Mouse (Mus musculus): ENCODE results near the gene Plekhh2. TPM values are rescaled to one million over a fixed set of nuclear protein-coding genes. Genes with fewer than 3 reads are reported as not detected.

Gene Plekhh2
- polyA plus RNA-seq, 1 experiment from 2014 or later = 2.6 TPM

GRCm38 (mm10) chr17:84646477-84646876 lies 134.8 kb downstream of the Plekhh2 start:
- ATAC-seq (ENCODE audit: extremely low read depth, insufficient number of reproducible peaks, low FRiP score, low TSS enrichment) = no peak
- 60% methylated on average over 2 of the region's 2 CpGs for WGBS

GRCm38 (mm10) chr17:84647630-84648029 lies 135.9 kb downstream of the Plekhh2 start:
- no peak for ATAC-seq (ENCODE audit: extremely low read depth, insufficient number of reproducible peaks, low FRiP score, low TSS enrichment)
- H3K4me1 ChIP-seq = peaks cover 33% of the 10 kb centered on the region
- H3K27ac ChIP-seq (replicated peaks) = no peak overlapping the region
- H3K27me3 ChIP-seq (replicated peaks) = no peaks in the 10 kb centered on the region
- 72% methylated on average over 4 of the region's 4 CpGs for WGBS
- H3K9ac ChIP-seq = no peak overlapping the region
- no peak overlapping the region for H3K4me3 ChIP-seq
- no peaks in the 10 kb centered on the region for H3K36me3 ChIP-seq
- no peaks in the 10 kb centered on the region for H3K9me3 ChIP-seq
- H3K4me2 ChIP-seq = no peak overlapping the region

More at GRCm38 (mm10) chr17:84646477-84646876, 134.8 kb downstream of the Plekhh2 start:
- H3K4me2 ChIP-seq = no peak overlapping the region
- H3K36me3 ChIP-seq = no peaks in the 10 kb centered on the region
- no peak overlapping the region for H3K9ac ChIP-seq
- H3K9me3 ChIP-seq = no peaks in the 10 kb centered on the region
- no peaks in the 10 kb centered on the region for H3K27me3 ChIP-seq (replicated peaks)
- peaks cover 31% of the 10 kb centered on the region for H3K4me1 ChIP-seq
- H3K4me3 ChIP-seq = no peak overlapping the region
- H3K27ac ChIP-seq (replicated peaks) = no peak overlapping the region

GRCm38 (mm10) chr17:84650302-84651017 lies 138.8 kb downstream of the Plekhh2 start:
- no peaks in the 10 kb centered on the region for H3K27me3 ChIP-seq (replicated peaks)
- no peak overlapping the region for H3K4me3 ChIP-seq
- ATAC-seq (ENCODE audit: extremely low read depth, insufficient number of reproducible peaks, low FRiP score, low TSS enrichment) = no peak
- peaks cover 8% of the 10 kb centered on the region for H3K4me1 ChIP-seq
- no peak overlapping the region for H3K4me2 ChIP-seq
- H3K9ac ChIP-seq = no peak overlapping the region
- H3K36me3 ChIP-seq = no peaks in the 10 kb centered on the region
- WGBS = 87% methylated on average over 9 of the region's 9 CpGs
- H3K27ac ChIP-seq (replicated peaks) = no peak overlapping the region
- H3K9me3 ChIP-seq = no peaks in the 10 kb centered on the region

- Histone ChIP-seq H3K4me3 (no peak overlapping the region), H3K27me3 (replicated peaks) (no peaks in the 10 kb centered on the region), H3K36me3 (no peaks in the 10 kb centered on the region), H3K9ac (no peak overlapping the region), H3K4me2 (no peak overlapping the region), H3K9me3 (no peaks in the 10 kb centered on the region), H3K27ac (replicated peaks) (no peak overlapping the region), H3K4me1 (peaks cover 4% of the 10 kb centered on the region)
- no peak for ATAC-seq (ENCODE audit: extremely low read depth, insufficient number of reproducible peaks, low FRiP score, low TSS enrichment)
- 85% methylated on average over 9 of the region's 9 CpGs for WGBS
These were observed 141.8 kb downstream of the Plekhh2 start for GRCm38 (mm10) chr17:84653544-84653943.

GRCm38 (mm10) chr17:84656205-84656604 lies 144.5 kb downstream of the Plekhh2 start:
- no peak overlapping the region for H3K4me2 ChIP-seq
- peaks cover 4% of the 10 kb centered on the region for H3K4me1 ChIP-seq
- H3K4me3 ChIP-seq = no peak overlapping the region
- H3K9me3 ChIP-seq = no peaks in the 10 kb centered on the region
- H3K27ac ChIP-seq (replicated peaks) = no peak overlapping the region
- ATAC-seq (ENCODE audit: extremely low read depth, insufficient number of reproducible peaks, low FRiP score, low TSS enrichment) = no peak
- H3K36me3 ChIP-seq = no peaks in the 10 kb centered on the region
- no peak overlapping the region for H3K9ac ChIP-seq
- H3K27me3 ChIP-seq (replicated peaks) = no peaks in the 10 kb centered on the region
- WGBS = 71% methylated on average over 5 of the region's 5 CpGs

- H3K4me1 ChIP-seq = 0 out of 2 replicates have a peak, but pooled peaks cover 3% of the 10 kb centered on the region
- no peak overlapping the region for H3K4me3 ChIP-seq
- H3K9me3 ChIP-seq = no peaks in the 10 kb centered on the region
- ATAC-seq (ENCODE audit: extremely low read depth, insufficient number of reproducible peaks, low FRiP score, low TSS enrichment) = no peak
- no peaks in the 10 kb centered on the region for H3K36me3 ChIP-seq
- H3K9ac ChIP-seq = no peak overlapping the region
- WGBS = 74% methylated on average over 19 of the region's 19 CpGs
- H3K27me3 ChIP-seq (replicated peaks) = no peaks in the 10 kb centered on the region
- no peak overlapping the region for H3K27ac ChIP-seq (replicated peaks)
- H3K4me2 ChIP-seq = no peak overlapping the region
These were observed 145.1 kb downstream of the Plekhh2 start for GRCm38 (mm10) chr17:84656653-84657421.

- Histone ChIP-seq H3K36me3 (no peaks in the 10 kb centered on the region), H3K4me3 (no peak overlapping the region), H3K4me2 (no peak overlapping the region), H3K27me3 (replicated peaks) (no peaks in the 10 kb centered on the region), H3K4me1 (0 out of 2 replicates have a peak, but pooled peaks cover 6% of the 10 kb centered on the region), H3K27ac (replicated peaks) (no peak overlapping the region), H3K9me3 (no peaks in the 10 kb centered on the region), H3K9ac (no peak overlapping the region)
- ATAC-seq (ENCODE audit: extremely low read depth, insufficient number of reproducible peaks, low FRiP score, low TSS enrichment) = no peak
- WGBS = 77% methylated on average over 3 of the region's 3 CpGs
These were observed 145.7 kb downstream of the Plekhh2 start for GRCm38 (mm10) chr17:84657422-84657732.

- Histone ChIP-seq H3K4me2 (no peak overlapping the region), H3K36me3 (no peaks in the 10 kb centered on the region), H3K4me1 (0 out of 2 replicates have a peak, but pooled peaks cover 6% of the 10 kb centered on the region), H3K27me3 (replicated peaks) (no peaks in the 10 kb centered on the region), H3K4me3 (no peak overlapping the region), H3K9ac (no peak overlapping the region), H3K27ac (replicated peaks) (no peak overlapping the region), H3K9me3 (no peaks in the 10 kb centered on the region)
- WGBS = 74% methylated on average over 7 of the region's 7 CpGs
- no peak for ATAC-seq (ENCODE audit: extremely low read depth, insufficient number of reproducible peaks, low FRiP score, low TSS enrichment)
These were observed 146.1 kb downstream of the Plekhh2 start for GRCm38 (mm10) chr17:84657782-84658181.

GRCm38 (mm10) chr17:84658195-84658594 lies 146.5 kb downstream of the Plekhh2 start:
- Histone ChIP-seq H3K4me3 (no peak overlapping the region), H3K9me3 (no peaks in the 10 kb centered on the region), H3K27ac (replicated peaks) (no peak overlapping the region), H3K4me1 (0 out of 2 replicates have a peak, but pooled peaks cover 6% of the 10 kb centered on the region), H3K27me3 (replicated peaks) (no peaks in the 10 kb centered on the region), H3K4me2 (no peak overlapping the region), H3K36me3 (no peaks in the 10 kb centered on the region), H3K9ac (no peak overlapping the region)
- ATAC-seq (ENCODE audit: extremely low read depth, insufficient number of reproducible peaks, low FRiP score, low TSS enrichment) = no peak
- 36% methylated on average over 5 of the region's 5 CpGs for WGBS

GRCm38 (mm10) chr17:84658951-84659350 lies 147.3 kb downstream of the Plekhh2 start:
- no peak for ATAC-seq (ENCODE audit: extremely low read depth, insufficient number of reproducible peaks, low FRiP score, low TSS enrichment)
- no peaks in the 10 kb centered on the region for H3K27me3 ChIP-seq (replicated peaks)
- no peak overlapping the region for H3K27ac ChIP-seq (replicated peaks)
- 0 out of 2 replicates have a peak, but pooled peaks cover 6% of the 10 kb centered on the region for H3K4me1 ChIP-seq
- H3K9me3 ChIP-seq = no peaks in the 10 kb centered on the region
- WGBS = 76% methylated on average over 8 of the region's 8 CpGs
- H3K36me3 ChIP-seq = no peaks in the 10 kb centered on the region
- no peak overlapping the region for H3K4me3 ChIP-seq
- H3K9ac ChIP-seq = no peak overlapping the region
- no peak overlapping the region for H3K4me2 ChIP-seq

- Histone ChIP-seq H3K27ac (replicated peaks) (no peak overlapping the region), H3K9me3 (no peaks in the 10 kb centered on the region), H3K4me2 (peak overlapping the region; percentile 11; the same call in 1 of the 2 replicates), H3K36me3 (no peaks in the 10 kb centered on the region), H3K9ac (no peak overlapping the region), H3K4me3 (no peak overlapping the region), H3K27me3 (replicated peaks) (no peaks in the 10 kb centered on the region), H3K4me1 (peaks cover 19% of the 10 kb centered on the region)
- no peak for ATAC-seq (ENCODE audit: extremely low read depth, insufficient number of reproducible peaks, low FRiP score, low TSS enrichment)
- WGBS = 31% methylated on average over 10 of the region's 10 CpGs
These were observed 153.4 kb downstream of the Plekhh2 start for GRCm38 (mm10) chr17:84665053-84665452.

All from heart, embryonic 13.5 days (tissue).